Mouse (Mus musculus): Measurements from ENCODE around the gene Trim27.

Trim27 gene

GRCm38 (mm10) chr13:21172241-21173027, 6.8 kb upstream of the Trim27 start:
- peak; percentile 94 for DNase-seq (ENCODE audit: low read depth, low spot score)

GRCm38 (mm10) chr13:21173072-21173471, 6.2 kb upstream of the Trim27 start:
- peak; percentile 98 for DNase-seq (ENCODE audit: low read depth, low spot score)

GRCm38 (mm10) chr13:21176733-21177132, 2.5 kb upstream of the Trim27 start:
- DNase-seq (ENCODE audit: low read depth, low spot score): peak; percentile 53

- peak; percentile 62 for DNase-seq (ENCODE audit: low read depth, low spot score)
These were observed 1.6 kb upstream of the Trim27 start for GRCm38 (mm10) chr13:21177657-21178056.

GRCm38 (mm10) chr13:21178364-21178763, 881 bp upstream of the Trim27 start:
- no peak for DNase-seq (ENCODE audit: low read depth, low spot score)

- DNase-seq (ENCODE audit: low read depth, low spot score): peak; percentile 95
These were observed 692 bp downstream of the Trim27 start for GRCm38 (mm10) chr13:21179724-21180550.

GRCm38 (mm10) chr13:21180551-21181530, 1.6 kb downstream of the Trim27 start:
- peak; percentile 70 for DNase-seq (ENCODE audit: low read depth, low spot score)

- no peak for DNase-seq (ENCODE audit: low read depth, low spot score)
These were observed 2.8 kb downstream of the Trim27 start for GRCm38 (mm10) chr13:21181996-21182395.

- no peak for DNase-seq (ENCODE audit: low read depth, low spot score)
These were observed 3.8 kb downstream of the Trim27 start for GRCm38 (mm10) chr13:21183066-21183465.

GRCm38 (mm10) chr13:21183661-21184060, 4.4 kb downstream of the Trim27 start:
- no peak for DNase-seq (ENCODE audit: low read depth, low spot score)

- no peak for DNase-seq (ENCODE audit: low read depth, low spot score)
These were observed 6.3 kb downstream of the Trim27 start for GRCm38 (mm10) chr13:21185521-21185920.

GRCm38 (mm10) chr13:21195406-21196228, 16.4 kb downstream of the Trim27 start:
- DNase-seq (ENCODE audit: low read depth, low spot score): no peak

GRCm38 (mm10) chr13:21197721-21198120, 18.5 kb downstream of the Trim27 start:
- DNase-seq (ENCODE audit: low read depth, low spot score): no peak

GRCm38 (mm10) chr13:21198313-21198712, 19.1 kb downstream of the Trim27 start:
- DNase-seq (ENCODE audit: low read depth, low spot score): no peak

- no peak for DNase-seq (ENCODE audit: low read depth, low spot score)
These were observed 20.1 kb downstream of the Trim27 start for GRCm38 (mm10) chr13:21199046-21200028.

GRCm38 (mm10) chr13:21200043-21200999, 21.1 kb downstream of the Trim27 start:
- DNase-seq (ENCODE audit: low read depth, low spot score): peak; percentile 95

- DNase-seq (ENCODE audit: low read depth, low spot score): peak; percentile 85
These were observed 36.2 kb downstream of the Trim27 start for GRCm38 (mm10) chr13:21215275-21215983.

- DNase-seq (ENCODE audit: low read depth, low spot score): no peak
These were observed 37.5 kb downstream of the Trim27 start for GRCm38 (mm10) chr13:21216781-21217180.

Data from R1 (cell line).